In the genomic region with DNA sequence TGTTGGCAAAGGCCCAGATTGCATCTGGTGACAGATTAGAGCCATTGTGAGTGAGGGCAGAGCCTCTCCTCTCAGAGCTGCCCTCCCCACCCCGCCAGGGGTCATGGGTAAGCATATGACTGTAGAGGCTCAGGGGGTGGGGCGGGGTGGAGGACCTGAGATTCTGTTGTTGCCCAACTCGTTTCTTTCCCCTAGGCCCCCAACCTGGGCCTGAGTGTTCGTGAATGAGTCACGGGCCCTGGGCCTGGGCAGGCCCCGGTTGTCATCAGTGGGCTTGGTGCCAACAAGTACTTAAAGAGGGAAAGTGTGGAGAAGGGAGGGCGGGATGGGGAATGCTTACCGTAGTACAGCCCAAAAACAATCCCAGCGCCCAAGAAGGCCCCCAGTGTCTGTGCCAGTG, we compare ENCODE assay signal across 16 mouse cellular contexts. TPM values are rescaled to one million over a fixed set of nuclear protein-coding genes. Genes with fewer than 3 reads are reported as not detected.
DNase-seq lines count a peak whose midpoint lies in the region; ATAC-seq lines count a peak whose summit lies in the region.
"Had no signal": no experiment of that assay in that cellular context is flagged by ENCODE, and none has a peak within 500 bp of the region (broad histone marks: within the 10 kb centered on the region; RNA-seq: fewer than 3 reads in every experiment).

No protein-coding gene starts in this region.

- H3K4me1 ChIP-seq in heart, embryonic 12.5 days (replicated peaks), result peaks cover 54% of the 10 kb centered on the region
- peaks cover 35% of the 10 kb centered on the region for H3K4me1 ChIP-seq in heart, embryonic 10.5 days
- peaks cover 36% of the 10 kb centered on the region for H3K4me1 ChIP-seq in embryonic facial prominence, embryonic 15.5 days
- H3K4me1 ChIP-seq in kidney, embryonic 15.5 days, result peaks cover 70% of the 10 kb centered on the region
- peaks cover 9% of the 10 kb centered on the region for H3K4me1 ChIP-seq in hindbrain, embryonic 16.5 days (ENCODE audit: control insufficient read depth, insufficient read depth, low read depth, low read length)

- whole genome bisulfite sequencing in heart, embryonic 12.5 days, result 42% methylated on average over 9 of the region's 9 CpGs
- 60% methylated on average over 9 of the region's 9 CpGs for WGBS in heart, embryonic 10.5 days
- WGBS in embryonic facial prominence, embryonic 15.5 days, result 51% methylated on average over 9 of the region's 9 CpGs
- 76% methylated on average over 9 of the region's 9 CpGs for WGBS in kidney, embryonic 15.5 days
- WGBS in hindbrain, embryonic 16.5 days, result 57% methylated on average over 9 of the region's 9 CpGs

- DNase-seq in heart, embryonic 10.5 days (ENCODE audit: low spot score), result no peak
- peak; percentile 83 for DNase-seq in 416B (ENCODE audit: low read depth)
- peak; percentile 76 to 79 for DNase-seq in lung, postnatal 4 days
- DNase-seq in left cerebral cortex, adult 18-20 months (ENCODE audit: low spot score in 2 of 2), result no peak
- DNase-seq: cerebellum, postnatal 25 days; gastrocnemius, postnatal 36 days; spleen, adult 18-20 months had no signal

- no peaks in the 10 kb centered on the region for H3K36me3 ChIP-seq in heart, embryonic 12.5 days
- no peaks in the 10 kb centered on the region for H3K36me3 ChIP-seq in heart, embryonic 10.5 days
- H3K36me3 ChIP-seq in embryonic facial prominence, embryonic 15.5 days, result no peaks in the 10 kb centered on the region
- H3K36me3 ChIP-seq in kidney, embryonic 15.5 days, result no peaks in the 10 kb centered on the region
- no peaks in the 10 kb centered on the region for H3K36me3 ChIP-seq in hindbrain, embryonic 16.5 days (ENCODE audit: control insufficient read depth, insufficient read depth, low read length)

- H3K27ac ChIP-seq in heart, embryonic 12.5 days (ENCODE audit: poor library complexity, severe bottlenecking), result no peak overlapping the region
- no peak overlapping the region for H3K27ac ChIP-seq in heart, embryonic 10.5 days
- H3K27ac ChIP-seq in embryonic facial prominence, embryonic 15.5 days (replicated peaks), result peak overlapping the region; percentile 60
- H3K27ac ChIP-seq in kidney, embryonic 15.5 days, result no peak overlapping the region
- no peak overlapping the region for H3K27ac ChIP-seq in hindbrain, embryonic 16.5 days (ENCODE audit: low read depth, low read length)

- H3K4me3 ChIP-seq in heart, embryonic 12.5 days, result no peak overlapping the region
- H3K4me3 ChIP-seq in heart, embryonic 10.5 days, result no peak overlapping the region
- no peak overlapping the region for H3K4me3 ChIP-seq in embryonic facial prominence, embryonic 15.5 days (replicated peaks)
- no peak overlapping the region for H3K4me3 ChIP-seq in kidney, embryonic 15.5 days (replicated peaks)
- no peak overlapping the region for H3K4me3 ChIP-seq in hindbrain, embryonic 16.5 days (ENCODE audit: low read length)
- H3K4me3 ChIP-seq: erythroblast, embryonic 14.5 days; megakaryocyte, embryonic 14.5 days had no signal

- H3K4me2 ChIP-seq in heart, embryonic 12.5 days, result 0 out of 2 replicates have a peak overlapping the region, but pooled peaks have one; percentile 6
- no peak overlapping the region for H3K4me2 ChIP-seq in embryonic facial prominence, embryonic 15.5 days (replicated peaks)
- H3K4me2 ChIP-seq in kidney, embryonic 15.5 days, result no peak overlapping the region
- no peak overlapping the region for H3K4me2 ChIP-seq in hindbrain, embryonic 16.5 days (ENCODE audit: low read length)

- no peaks in the 10 kb centered on the region for H3K9me3 ChIP-seq in heart, embryonic 12.5 days (replicated peaks)
- H3K9me3 ChIP-seq in heart, embryonic 10.5 days, result no peaks in the 10 kb centered on the region
- no peaks in the 10 kb centered on the region for H3K9me3 ChIP-seq in embryonic facial prominence, embryonic 15.5 days (replicated peaks)
- H3K9me3 ChIP-seq in kidney, embryonic 15.5 days (replicated peaks), result no peaks in the 10 kb centered on the region
- no peaks in the 10 kb centered on the region for H3K9me3 ChIP-seq in hindbrain, embryonic 16.5 days (ENCODE audit: control insufficient read depth, low read length)
- H3K9me3 ChIP-seq: megakaryocyte, embryonic 14.5 days had no signal

- ATAC-seq in heart, embryonic 12.5 days (ENCODE audit: insufficient number of reproducible peaks, low FRiP score), result peak; percentile 43; the same call in 1 of the 2 replicates
- ATAC-seq in embryonic facial prominence, embryonic 15.5 days (ENCODE audit: insufficient number of reproducible peaks, low FRiP score, low TSS enrichment, low read depth), result no peak
- no peak for ATAC-seq in kidney, embryonic 15.5 days (replicated peaks; ENCODE audit: low FRiP score)
- no peak for ATAC-seq in hindbrain, embryonic 16.5 days

- H3K9ac ChIP-seq in heart, embryonic 12.5 days, result no peak overlapping the region
- no peak overlapping the region for H3K9ac ChIP-seq in embryonic facial prominence, embryonic 15.5 days
- H3K9ac ChIP-seq in kidney, embryonic 15.5 days, result no peak overlapping the region
- H3K9ac ChIP-seq in hindbrain, embryonic 16.5 days (ENCODE audit: low read depth, low read length), result no peak overlapping the region

- peaks cover 29% of the 10 kb centered on the region for H3K27me3 ChIP-seq in heart, embryonic 12.5 days (replicated peaks)
- H3K27me3 ChIP-seq in heart, embryonic 10.5 days (ENCODE audit: insufficient read depth, poor library complexity, severe bottlenecking), result peaks cover 60% of the 10 kb centered on the region
- peaks cover 19% of the 10 kb centered on the region; the same call in 1 of the 2 replicates for H3K27me3 ChIP-seq in embryonic facial prominence, embryonic 15.5 days
- H3K27me3 ChIP-seq in kidney, embryonic 15.5 days, result peaks cover 20% of the 10 kb centered on the region
- H3K27me3 ChIP-seq in hindbrain, embryonic 16.5 days (replicated peaks; ENCODE audit: control insufficient read depth, insufficient read depth, low read length), result 0 out of 2 replicates have a peak, but pooled peaks cover 5% of the 10 kb centered on the region

RNA-seq across cellular contexts. Expression of gene Aqp3, which starts 3.6 kb away (rescaled TPM):
- 2.2 and 2.6 TPM in 2 replicates for polyA plus RNA-seq in heart, embryonic 12.5 days (2016; fragmentation: Nextera tagmentation; extraction: Ambion mirVana)
- 10.6 TPM in 2 replicates for polyA plus RNA-seq in heart, embryonic 10.5 days (2016; fragmentation: Nextera tagmentation; extraction: Ambion mirVana)
- 88.7 and 94.8 TPM in 2 replicates for polyA plus RNA-seq in embryonic facial prominence, embryonic 15.5 days (2015; fragmentation: Nextera tagmentation; extraction: Ambion mirVana)
- not detected for total RNA-seq in left cerebral cortex, adult 18-20 months (2021)
- 29.0 and 33.1 TPM in 2 replicates for polyA plus RNA-seq in kidney, embryonic 15.5 days (2015; fragmentation: Nextera tagmentation; extraction: Ambion mirVana)
- polyA plus RNA-seq in hindbrain, embryonic 16.5 days (2015; fragmentation: Nextera tagmentation; extraction: Ambion mirVana), result 0.16 TPM in 1 of 2 replicates, not detected in the other
- total RNA-seq: adrenal gland, adult 18-20 months; gastrocnemius, postnatal 36 days; left cerebral cortex, postnatal 36 days had no signal

RNA-seq across cellular contexts. Expression of gene Nol6, which starts 29.9 kb away (rescaled TPM):
- polyA plus RNA-seq in heart, embryonic 12.5 days (2016; fragmentation: Nextera tagmentation; extraction: Ambion mirVana), result 21.6 and 22.0 TPM in 2 replicates
- 26.0 and 26.8 TPM in 2 replicates for polyA plus RNA-seq in heart, embryonic 10.5 days (2016; fragmentation: Nextera tagmentation; extraction: Ambion mirVana)
- 25.0 and 28.1 TPM in 2 replicates for polyA plus RNA-seq in embryonic facial prominence, embryonic 15.5 days (2015; fragmentation: Nextera tagmentation; extraction: Ambion mirVana)
- 10 to 100 TPM; 94.2 to 94.3 TPM for total RNA-seq in left cerebral cortex, adult 18-20 months (2021)
- polyA plus RNA-seq in kidney, embryonic 15.5 days (2015; fragmentation: Nextera tagmentation; extraction: Ambion mirVana), result 30.4 and 33.1 TPM in 2 replicates
- polyA plus RNA-seq in hindbrain, embryonic 16.5 days (2015; fragmentation: Nextera tagmentation; extraction: Ambion mirVana), result 37.1 and 47.9 TPM in 2 replicates

RNA-seq across cellular contexts. Expression of gene Ube2r2, which starts 41.2 kb away (rescaled TPM):
- 77.4 and 87.7 TPM in 2 replicates for polyA plus RNA-seq in heart, embryonic 12.5 days (2016; fragmentation: Nextera tagmentation; extraction: Ambion mirVana)
- polyA plus RNA-seq in heart, embryonic 10.5 days (2016; fragmentation: Nextera tagmentation; extraction: Ambion mirVana), result 64.2 and 84.7 TPM in 2 replicates
- polyA plus RNA-seq in embryonic facial prominence, embryonic 15.5 days (2015; fragmentation: Nextera tagmentation; extraction: Ambion mirVana), result 80.4 and 84.7 TPM in 2 replicates
- 10 to 100 TPM; 85.2 to 88.4 TPM for total RNA-seq in left cerebral cortex, adult 18-20 months (2021)
- 81.7 and 84.4 TPM in 2 replicates for polyA plus RNA-seq in kidney, embryonic 15.5 days (2015; fragmentation: Nextera tagmentation; extraction: Ambion mirVana)
- 42.7 and 54.3 TPM in 2 replicates for polyA plus RNA-seq in hindbrain, embryonic 16.5 days (2015; fragmentation: Nextera tagmentation; extraction: Ambion mirVana)

RNA-seq across cellular contexts. Expression of gene Aqp7, which starts 46.4 kb away (rescaled TPM):
- 0.09 TPM in 1 of 2 replicates, not detected in the other for polyA plus RNA-seq in heart, embryonic 12.5 days (2016; fragmentation: Nextera tagmentation; extraction: Ambion mirVana)
- 0.09 and 1.2 TPM in 2 replicates for polyA plus RNA-seq in heart, embryonic 10.5 days (2016; fragmentation: Nextera tagmentation; extraction: Ambion mirVana)
- 0.27 and 0.30 TPM in 2 replicates for polyA plus RNA-seq in embryonic facial prominence, embryonic 15.5 days (2015; fragmentation: Nextera tagmentation; extraction: Ambion mirVana)
- not detected for total RNA-seq in left cerebral cortex, adult 18-20 months (2021)
- 0.88 and 1.1 TPM in 2 replicates for polyA plus RNA-seq in kidney, embryonic 15.5 days (2015; fragmentation: Nextera tagmentation; extraction: Ambion mirVana)
- polyA plus RNA-seq in hindbrain, embryonic 16.5 days (2015; fragmentation: Nextera tagmentation; extraction: Ambion mirVana), result 0.07 TPM in 1 of 2 replicates, not detected in the other
- total RNA-seq: left cerebral cortex, postnatal 36 days had no signal
- polyA plus RNA-seq: erythroblast, embryonic 14.5 days; neural tube, embryonic 14.5 days had no signal

Comparison
In these comparisons a context has a peak if more than half of its experiments do, and no peak if none do; other contexts are left out.
1. DNase-seq: peak in 416B (single experiment) and lung, postnatal 4 days (2 of 2); none in heart, embryonic 10.5 days (single experiment) and left cerebral cortex, adult 18-20 months (0 of 2).